Mouse (Mus musculus) stomach, postnatal 0 days (tissue): Measurements from ENCODE around the gene Tmtc4.

Experiments used
- CTCF ChIP-seq: IDR thresholded peaks from 2 replicates; pipeline ENCODE4 v1.5.1; 2016; ENCODE audit warnings: antibody characterized with exemption, low read depth, mild to moderate bottlenecking, moderate library complexity
- EP300 ChIP-seq: optimal IDR thresholded peaks from 2 replicates; pipeline ENCODE3; 2016; ENCODE audit warnings: antibody characterized with exemption

- TF ChIP-seq EP300 (no peak), CTCF (no peak)
Measured at GRCm38 (mm10) chr14:122891470-122891968, 92.3 kb downstream of the Tmtc4 start.
